Mouse (Mus musculus): ENCODE results near the gene Otos. TPM values are rescaled to one million over a fixed set of nuclear protein-coding genes. Genes with fewer than 3 reads are reported as not detected.
A peak's percentile ranks its signal among the peaks of the same experiment; 100 is the strongest.

The Otos gene
- polyA plus RNA-seq, 1 experiment from 2014 or later: 0.24 TPM

DNA sequence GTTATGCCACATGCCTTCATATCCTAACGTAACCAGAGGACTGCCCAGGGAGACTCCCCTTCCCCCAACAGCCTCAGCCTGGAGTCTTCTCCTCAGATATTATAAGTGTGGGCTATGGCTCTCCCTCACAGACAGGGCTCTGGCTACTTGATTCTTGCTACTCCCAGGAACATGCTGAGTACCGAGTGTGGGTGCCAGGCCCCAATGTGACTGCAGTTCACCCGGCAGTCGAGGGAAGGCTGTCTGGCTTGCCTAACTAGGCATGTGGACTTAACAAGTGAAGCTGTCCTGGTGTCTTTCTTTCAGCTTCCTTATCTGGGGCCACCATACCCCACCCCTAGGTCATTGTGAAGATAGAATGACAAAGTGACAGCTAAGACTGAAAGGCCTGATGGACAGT is 5.0 kb downstream of the Otos start:
- Histone ChIP-seq H3K9me3 (ENCODE audit: low read length) (no peaks in the 10 kb centered on the region), H3K27me3 (replicated peaks; ENCODE audit: insufficient read depth, low read length) (no peaks in the 10 kb centered on the region), H3K27ac (ENCODE audit: low read length) (no peak overlapping the region), H3K36me3 (ENCODE audit: insufficient read depth, low read length) (no peaks in the 10 kb centered on the region), H3K4me2 (replicated peaks; ENCODE audit: low read depth, low read length) (no peak overlapping the region), H3K4me3 (ENCODE audit: low read depth, low read length) (no peak overlapping the region), H3K9ac (replicated peaks; ENCODE audit: low read depth) (no peak overlapping the region), H3K4me1 (ENCODE audit: insufficient read depth, low read depth, low read length) (no peaks in the 10 kb centered on the region; the same call in 1 of the 2 replicates)
- no peak for DNase-seq (ENCODE audit: low spot score)
- WGBS: 55% methylated on average over 4 of the region's 4 CpGs
- ATAC-seq: no peak
- TF ChIP-seq EP300 (IDR thresholded peaks at IDR 0.05): no peak
- no peak for TF ChIP-seq CTCF (IDR thresholded peaks at IDR 0.05)

DNA sequence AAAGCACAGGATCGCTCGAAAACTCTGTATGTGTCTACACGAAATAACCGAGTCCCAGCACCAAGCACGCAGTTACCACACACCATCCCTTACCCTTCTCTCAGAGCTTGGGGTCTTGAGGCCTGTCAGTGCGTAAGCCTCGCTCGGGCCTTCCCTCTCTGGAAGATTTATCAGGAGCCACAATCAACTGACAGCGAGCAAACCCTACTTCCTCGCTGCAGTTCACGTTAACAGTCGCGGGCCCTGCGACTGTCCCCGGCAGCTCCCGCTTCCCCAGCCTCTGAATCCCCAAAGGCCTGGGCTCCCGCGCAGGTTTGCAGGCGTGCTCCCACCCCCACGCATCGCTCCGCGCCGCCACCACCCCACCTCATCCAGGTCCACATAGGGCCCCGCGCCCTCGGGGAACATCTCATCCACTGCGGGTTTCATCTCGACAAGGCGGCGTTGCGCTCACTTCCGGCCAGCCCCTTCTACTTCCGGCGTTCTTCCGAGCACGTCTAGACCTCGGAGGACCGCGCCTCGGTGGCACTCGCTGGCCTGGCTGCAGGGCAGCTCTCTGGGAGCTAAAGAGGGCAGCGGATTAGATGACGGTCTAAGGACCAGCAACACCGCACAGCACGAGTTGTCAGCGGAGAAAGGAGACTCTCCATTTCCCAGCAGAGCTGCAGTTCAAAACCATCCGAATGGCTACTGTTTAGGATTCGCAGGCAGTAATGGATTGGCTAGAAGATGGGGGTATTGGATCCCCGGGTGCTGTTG is 6.9 kb downstream of the Otos start, which contains the start of gene Cops9:
Gene Cops9 (minus strand): TSS at position 472 of the 759 bp plus-strand sequence.
- no peaks in the 10 kb centered on the region for H3K9me3 ChIP-seq (ENCODE audit: low read length)
- H3K4me3 ChIP-seq (ENCODE audit: low read depth, low read length): peak within 1 kb of the TSS; percentile 93
- TF ChIP-seq EP300 (IDR thresholded peaks at IDR 0.05) (no peak), CTCF (IDR thresholded peaks at IDR 0.05) (no peak)
- H3K27ac ChIP-seq (ENCODE audit: low read length): peak within 1 kb of the TSS; percentile 77
- peak within 1 kb of the TSS; percentile 90 for H3K9ac ChIP-seq (replicated peaks; ENCODE audit: low read depth)
- no peaks in the 10 kb centered on the region; the same call in 1 of the 2 replicates for H3K4me1 ChIP-seq (ENCODE audit: insufficient read depth, low read depth, low read length)
- peaks cover 3% of the 10 kb centered on the region for H3K36me3 ChIP-seq (ENCODE audit: insufficient read depth, low read length)
- WGBS: 2% methylated on average over 50 of the region's 50 CpGs
- no peaks in the 10 kb centered on the region for H3K27me3 ChIP-seq (replicated peaks; ENCODE audit: insufficient read depth, low read length)
- peak; percentile 94 for DNase-seq (ENCODE audit: low spot score)
- H3K4me2 ChIP-seq (replicated peaks; ENCODE audit: low read depth, low read length): peak within 1 kb of the TSS; percentile 79
- peak; percentile 98 for ATAC-seq

DNA sequence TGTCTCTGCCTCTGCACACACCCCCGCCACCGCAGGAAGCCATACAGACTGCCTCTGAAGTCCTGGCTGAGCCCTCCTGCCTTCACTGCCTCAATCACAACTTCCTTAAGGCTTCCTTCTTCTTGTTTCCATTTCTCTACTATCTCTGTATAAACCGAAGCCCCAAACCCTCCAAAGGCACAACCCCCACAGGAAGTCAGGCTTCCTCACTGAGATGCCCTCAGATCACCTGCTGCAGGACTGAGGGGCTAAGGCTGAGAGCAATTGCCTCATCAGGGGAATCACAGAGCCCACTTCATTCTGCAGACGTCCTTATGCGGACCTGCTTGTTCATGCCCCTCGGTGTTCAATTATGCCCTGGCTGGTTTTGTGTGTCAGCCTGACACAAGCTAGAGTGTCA is 8.2 kb downstream of the Otos start:
- Histone ChIP-seq H3K9me3 (ENCODE audit: low read length) (no peaks in the 10 kb centered on the region), H3K27ac (ENCODE audit: low read length) (no peak overlapping the region), H3K4me1 (ENCODE audit: insufficient read depth, low read depth, low read length) (no peaks in the 10 kb centered on the region; the same call in 1 of the 2 replicates), H3K36me3 (ENCODE audit: insufficient read depth, low read length) (peaks cover 7% of the 10 kb centered on the region), H3K27me3 (replicated peaks; ENCODE audit: insufficient read depth, low read length) (no peaks in the 10 kb centered on the region), H3K4me3 (ENCODE audit: low read depth, low read length) (no peak overlapping the region), H3K9ac (replicated peaks; ENCODE audit: low read depth) (peak overlapping the region; percentile 90; the same call in 1 of the 2 replicates), H3K4me2 (replicated peaks; ENCODE audit: low read depth, low read length) (no peak overlapping the region)
- no peak for ATAC-seq
- DNase-seq (ENCODE audit: low spot score): no peak
- TF ChIP-seq CTCF (IDR thresholded peaks at IDR 0.05): no peak
- no peak for TF ChIP-seq EP300 (IDR thresholded peaks at IDR 0.05)
- 77% methylated on average over 6 of the region's 6 CpGs for WGBS

DNA sequence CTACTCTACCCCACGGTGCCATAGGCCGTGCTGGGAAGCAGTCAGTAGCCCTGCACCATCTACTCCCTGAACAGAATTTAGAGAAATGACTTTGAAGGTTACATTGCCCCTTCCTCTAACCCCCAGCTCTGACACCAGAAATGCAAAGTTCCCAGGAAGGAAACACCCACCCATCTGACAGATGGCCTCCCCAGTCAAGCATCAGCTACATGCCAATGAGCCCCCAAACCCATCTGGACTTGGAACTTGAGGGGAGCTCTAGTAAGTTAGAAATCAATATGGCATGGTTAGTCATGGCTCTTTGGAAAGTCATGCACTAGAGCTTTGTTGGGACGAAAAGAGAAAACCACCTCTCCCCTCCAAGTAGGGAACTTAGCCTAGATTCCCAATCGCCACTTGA is 9.9 kb downstream of the Otos start:
- no peaks in the 10 kb centered on the region; the same call in 1 of the 2 replicates for H3K4me1 ChIP-seq (ENCODE audit: insufficient read depth, low read depth, low read length)
- no peak overlapping the region for H3K4me3 ChIP-seq (ENCODE audit: low read depth, low read length)
- H3K9me3 ChIP-seq (ENCODE audit: low read length): no peaks in the 10 kb centered on the region
- no peak overlapping the region for H3K27ac ChIP-seq (ENCODE audit: low read length)
- 92% methylated on average over 4 of the region's 4 CpGs for WGBS
- DNase-seq (ENCODE audit: low spot score): no peak
- H3K36me3 ChIP-seq (ENCODE audit: insufficient read depth, low read length): peaks cover 7% of the 10 kb centered on the region
- H3K4me2 ChIP-seq (replicated peaks; ENCODE audit: low read depth, low read length): no peak overlapping the region
- no peak for ATAC-seq
- no peak for TF ChIP-seq CTCF (IDR thresholded peaks at IDR 0.05)
- TF ChIP-seq EP300 (IDR thresholded peaks at IDR 0.05): no peak
- H3K9ac ChIP-seq (replicated peaks; ENCODE audit: low read depth): no peak overlapping the region
- no peaks in the 10 kb centered on the region for H3K27me3 ChIP-seq (replicated peaks; ENCODE audit: insufficient read depth, low read length)

DNA sequence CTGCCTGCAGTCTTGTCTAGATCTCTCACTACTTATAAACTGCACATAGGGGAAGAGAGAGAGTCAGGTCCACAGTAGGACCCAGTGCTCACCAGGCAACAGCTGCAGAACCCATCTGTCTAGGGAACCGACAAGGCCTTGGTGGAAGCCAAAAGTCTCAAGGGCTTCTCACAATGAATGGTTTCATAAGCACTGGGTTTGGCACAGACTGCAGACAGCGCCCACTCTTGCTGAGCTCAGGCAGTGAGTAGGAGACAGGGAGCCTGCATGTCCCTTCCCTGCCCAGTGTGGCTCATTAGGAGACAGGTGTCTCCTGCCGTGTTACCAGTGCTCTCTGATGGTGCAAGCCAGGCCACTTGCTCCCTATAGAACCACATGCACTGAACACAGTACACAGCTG is 10.5 kb downstream of the Otos start:
- Histone ChIP-seq H3K4me1 (ENCODE audit: insufficient read depth, low read depth, low read length) (no peaks in the 10 kb centered on the region; the same call in 1 of the 2 replicates), H3K4me2 (replicated peaks; ENCODE audit: low read depth, low read length) (no peak overlapping the region), H3K36me3 (ENCODE audit: insufficient read depth, low read length) (peaks cover 7% of the 10 kb centered on the region), H3K27me3 (replicated peaks; ENCODE audit: insufficient read depth, low read length) (no peaks in the 10 kb centered on the region), H3K9ac (replicated peaks; ENCODE audit: low read depth) (no peak overlapping the region), H3K27ac (ENCODE audit: low read length) (no peak overlapping the region), H3K4me3 (ENCODE audit: low read depth, low read length) (no peak overlapping the region), H3K9me3 (ENCODE audit: low read length) (no peaks in the 10 kb centered on the region)
- ATAC-seq (no peak), DNase-seq (ENCODE audit: low spot score) (no peak)
- 79% methylated on average over 3 of the region's 3 CpGs for WGBS
- TF ChIP-seq CTCF (IDR thresholded peaks at IDR 0.05) (no peak), EP300 (IDR thresholded peaks at IDR 0.05) (no peak)

DNA sequence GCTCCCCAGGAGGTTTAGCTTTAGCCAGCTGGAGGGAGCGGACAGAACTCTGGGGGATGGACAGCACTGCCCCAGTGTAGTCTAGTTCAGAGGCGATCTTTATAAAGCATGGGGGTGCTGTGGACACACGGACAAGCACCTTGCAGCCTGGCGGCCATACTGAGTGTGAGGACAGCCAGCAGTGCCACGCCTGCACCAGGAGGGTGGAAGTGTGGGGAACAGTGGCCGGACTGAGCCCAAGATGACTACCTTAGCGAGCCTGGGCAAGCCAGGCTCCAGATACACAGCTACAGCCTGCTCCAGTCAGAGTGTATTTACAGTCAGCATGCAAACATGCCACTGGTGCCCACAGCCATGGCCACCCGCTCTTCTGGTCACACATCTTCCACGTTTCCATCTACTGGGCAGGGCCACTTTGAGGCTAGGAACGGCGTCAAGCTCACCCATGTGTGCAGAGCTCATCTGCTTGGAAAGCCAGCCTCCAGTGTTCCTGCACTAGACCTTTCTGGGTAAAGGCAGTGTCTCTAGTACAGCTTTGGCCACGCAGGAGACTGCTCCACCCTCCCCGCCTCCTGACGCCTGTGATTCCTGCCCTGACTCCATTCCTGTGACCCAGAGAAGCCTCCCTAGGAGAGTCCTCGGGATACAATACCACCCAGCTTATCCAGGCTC is 11.0 kb downstream of the Otos start:
- 94% methylated on average over 15 of the region's 15 CpGs for WGBS
- H3K9me3 ChIP-seq (ENCODE audit: low read length): no peaks in the 10 kb centered on the region
- TF ChIP-seq EP300 (IDR thresholded peaks at IDR 0.05) (no peak), CTCF (IDR thresholded peaks at IDR 0.05) (no peak)

More for the DNA sequence above, 11.0 kb downstream of the Otos start:
- Histone ChIP-seq H3K4me2 (replicated peaks; ENCODE audit: low read depth, low read length) (no peak overlapping the region), H3K4me3 (ENCODE audit: low read depth, low read length) (no peak overlapping the region), H3K27me3 (replicated peaks; ENCODE audit: insufficient read depth, low read length) (no peaks in the 10 kb centered on the region), H3K36me3 (ENCODE audit: insufficient read depth, low read length) (peaks cover 7% of the 10 kb centered on the region), H3K4me1 (ENCODE audit: insufficient read depth, low read depth, low read length) (no peaks in the 10 kb centered on the region; the same call in 1 of the 2 replicates), H3K9ac (replicated peaks; ENCODE audit: low read depth) (no peak overlapping the region), H3K27ac (ENCODE audit: low read length) (no peak overlapping the region)
- ATAC-seq (no peak), DNase-seq (ENCODE audit: low spot score) (no peak)
